Mouse (Mus musculus) heart, postnatal 10 days (tissue): ENCODE measurements at regions not wholly inside any gene's neighbourhood (a gene's known extent, or its start where the extent isn't known, plus 50 kb on each side); places are given as distances from the start of the nearest gene placed in this dataset.

Experiments used
- DNase-seq, 2 experiments: peaks; one replicate each; pipeline ENCODE4 v3.0.0; 2021
- intact Hi-C: fragments of 180-260 bp; cut with DNase I; formaldehyde crosslinking; loops from one replicate; pipeline ENCODE4 v1.15.1; 2025

DNA sequence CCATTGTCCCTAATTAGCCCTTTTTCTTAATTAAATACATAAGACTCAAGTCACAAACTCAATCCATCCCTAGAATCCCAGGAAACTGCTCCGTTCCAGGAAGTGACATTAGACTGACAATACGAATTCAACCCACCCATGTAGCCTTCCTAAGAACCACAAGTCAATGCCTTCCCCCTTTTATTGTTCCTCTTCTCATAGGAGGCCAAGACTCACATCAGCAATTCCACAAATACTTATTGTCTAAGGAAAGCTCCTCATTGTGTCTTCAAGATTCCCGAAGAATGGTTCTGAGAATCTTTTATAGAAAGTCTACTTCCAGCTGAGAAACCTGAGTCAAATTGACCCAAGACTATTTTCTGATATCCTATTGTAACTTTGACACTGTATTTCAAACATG, 147.3 kb downstream of the Dmac1 start:
- DNase-seq: no peak
- intact Hi-C loops: no loop called here

DNA sequence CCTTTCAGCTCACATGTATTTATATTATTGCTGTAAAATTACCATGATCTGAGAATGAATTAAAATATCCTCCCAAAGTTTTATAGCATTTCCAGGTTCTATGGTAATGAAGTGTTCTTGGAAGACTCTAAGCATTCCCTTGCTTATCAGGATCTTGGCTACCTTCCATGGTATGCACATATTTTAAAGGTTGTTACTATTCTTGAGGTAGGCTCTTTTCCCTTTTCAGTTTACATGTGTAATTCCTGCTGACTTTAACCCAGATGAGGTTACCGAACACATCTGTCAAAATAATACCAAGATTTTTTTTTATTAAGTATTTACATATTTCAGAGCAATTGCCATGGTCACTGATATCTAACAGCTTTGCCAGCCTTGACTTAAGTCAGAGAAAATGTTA, 162.2 kb downstream of the Dmac1 start:
- DNase-seq: peak in 1 of 2 experiments; percentile 1
- intact Hi-C loops: no loop called here

DNA sequence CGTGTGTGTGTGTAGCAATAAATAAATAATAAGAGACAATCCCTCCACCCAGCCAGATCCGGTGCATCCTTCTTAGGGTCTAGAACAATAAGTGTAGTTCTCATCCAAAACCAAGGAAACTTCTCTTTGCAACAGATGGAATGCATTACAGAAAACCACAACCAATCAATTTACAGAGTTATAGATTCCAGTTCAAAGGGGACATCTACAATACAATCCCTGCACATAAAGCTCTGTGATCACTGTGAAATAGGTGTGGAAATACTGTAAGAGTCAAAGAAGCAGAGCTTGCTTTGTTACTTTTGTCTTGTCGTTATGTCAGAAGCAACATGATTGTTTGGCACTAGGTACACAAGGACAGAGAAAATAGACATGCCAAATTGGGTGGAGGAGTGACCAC, 162.8 kb downstream of the Dmac1 start:
- intact Hi-C loops: no loop called here
- no peak for DNase-seq

DNA sequence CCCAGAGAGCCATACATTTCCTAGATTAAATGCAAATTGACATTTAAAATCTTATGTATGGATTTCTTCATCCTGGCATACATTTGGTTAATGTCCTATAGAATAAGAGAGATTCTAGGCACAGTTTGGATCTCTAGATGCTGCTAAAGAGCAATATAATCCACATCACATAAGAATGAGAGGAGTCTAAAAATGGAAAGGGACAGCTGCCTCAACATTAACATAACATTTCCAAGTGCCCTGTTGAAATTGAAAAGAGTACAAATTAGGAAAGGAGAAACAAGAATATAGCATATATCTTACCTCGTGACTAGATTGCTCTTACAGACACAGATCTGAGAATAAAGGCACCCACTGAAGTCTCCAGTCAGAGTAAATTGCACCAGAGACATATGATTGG, 212.3 kb downstream of the Dmac1 start:
- DNase-seq: no peak
- intact Hi-C loops: loop anchor here (5.0 kb wide), 1 partner anchor 1382 kb away; no protein-coding TSS in a partner anchor

- DNase-seq: peak in 1 of 2 experiments; percentile 7
- intact Hi-C loops: no loop called here
Measured at GRCm38 (mm10) chr4:75063275-75063674, 214.8 kb downstream of the Dmac1 start.

GRCm38 (mm10) chr4:75043510-75043909, 234.6 kb downstream of the Dmac1 start:
- intact Hi-C loops: no loop called here
- no peak for DNase-seq

- intact Hi-C loops: no loop called here
- DNase-seq: no peak
Measured at GRCm38 (mm10) chr4:75042640-75043039, 235.5 kb downstream of the Dmac1 start.

DNA sequence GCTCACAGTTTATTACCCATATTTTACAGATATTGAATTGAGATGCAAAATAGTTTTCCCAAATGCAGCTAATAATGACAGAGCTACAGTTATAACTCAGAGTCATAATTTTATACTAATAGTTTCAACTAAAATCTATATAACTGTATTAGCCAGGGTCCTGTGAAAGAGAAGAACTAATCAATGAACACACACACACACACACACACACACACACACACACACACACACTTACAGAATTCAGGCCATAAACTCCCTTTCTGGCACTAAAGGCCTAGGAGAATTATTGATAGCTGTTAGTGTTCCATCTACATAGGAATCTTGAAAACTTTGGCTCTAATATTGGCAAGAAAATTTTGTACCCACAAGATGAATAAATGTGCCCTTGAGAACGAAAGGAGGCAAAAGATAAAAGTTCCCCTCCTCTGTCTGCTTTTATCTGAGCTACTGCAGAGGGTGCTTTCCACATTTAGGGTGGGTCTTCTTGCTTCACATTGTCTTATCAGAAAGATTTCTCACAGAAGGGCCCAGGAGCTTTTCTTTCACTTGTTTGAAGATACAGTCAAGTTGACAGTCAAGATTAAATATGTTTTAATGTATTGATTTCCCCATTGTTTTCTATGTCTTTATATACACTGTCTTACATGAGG, 236.1 kb downstream of the Dmac1 start:
- intact Hi-C loops: no loop called here
- no peak for DNase-seq
